Mouse (Mus musculus) T-cell, adult 2 months (primary cell): ENCODE data around the gene Olfr368.
A peak's percentile ranks its signal among the peaks of the same experiment; 100 is the strongest.

Source experiments
- DNase-seq: peaks from one replicate; pipeline ENCODE4 v3.0.0; 2022; ENCODE audit warnings: low spot score

The Olfr368 gene

DNA sequence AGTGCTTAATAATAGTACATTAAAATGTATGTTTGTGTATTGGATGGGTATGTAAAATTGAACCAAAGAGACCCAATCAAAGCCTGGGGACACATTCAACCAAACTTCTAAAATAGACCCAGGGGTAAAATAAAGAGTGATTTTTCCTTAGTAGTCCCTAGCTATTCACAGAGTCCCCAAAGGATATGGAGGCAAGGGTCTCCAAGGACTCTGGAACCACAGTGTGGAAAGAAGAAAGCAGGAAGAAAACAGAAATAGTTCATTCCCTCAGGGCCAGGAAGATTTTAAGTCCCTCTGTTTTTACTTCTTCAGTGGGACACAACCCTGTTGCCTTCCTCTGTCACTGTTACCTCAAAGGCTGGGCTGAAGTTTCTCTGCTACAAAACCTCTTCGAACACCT, at the start of gene Olfr368:
TSS of gene Olfr368 (plus strand) at position 301 of the 400 bp plus-strand sequence.
- DNase-seq: no peak

DNA sequence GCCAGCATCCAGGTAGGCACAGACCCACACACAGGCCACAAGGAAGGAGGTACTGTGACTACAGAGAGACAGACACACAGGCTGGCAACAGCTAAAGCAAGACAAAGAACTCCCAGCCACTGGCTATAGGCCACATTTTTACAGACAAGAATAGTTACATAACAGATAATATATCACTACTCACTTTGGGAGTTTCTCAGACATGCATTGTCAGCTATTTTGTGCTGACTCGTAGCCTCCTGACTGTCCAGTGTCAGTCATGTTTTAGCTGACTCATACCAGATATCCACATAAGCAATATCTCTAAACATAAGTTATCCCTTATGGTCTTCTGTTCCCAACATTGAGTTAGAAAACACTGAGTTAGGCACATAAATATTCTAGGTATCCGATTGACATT, 7.0 kb downstream of the Olfr368 start:
- no peak for DNase-seq

DNA sequence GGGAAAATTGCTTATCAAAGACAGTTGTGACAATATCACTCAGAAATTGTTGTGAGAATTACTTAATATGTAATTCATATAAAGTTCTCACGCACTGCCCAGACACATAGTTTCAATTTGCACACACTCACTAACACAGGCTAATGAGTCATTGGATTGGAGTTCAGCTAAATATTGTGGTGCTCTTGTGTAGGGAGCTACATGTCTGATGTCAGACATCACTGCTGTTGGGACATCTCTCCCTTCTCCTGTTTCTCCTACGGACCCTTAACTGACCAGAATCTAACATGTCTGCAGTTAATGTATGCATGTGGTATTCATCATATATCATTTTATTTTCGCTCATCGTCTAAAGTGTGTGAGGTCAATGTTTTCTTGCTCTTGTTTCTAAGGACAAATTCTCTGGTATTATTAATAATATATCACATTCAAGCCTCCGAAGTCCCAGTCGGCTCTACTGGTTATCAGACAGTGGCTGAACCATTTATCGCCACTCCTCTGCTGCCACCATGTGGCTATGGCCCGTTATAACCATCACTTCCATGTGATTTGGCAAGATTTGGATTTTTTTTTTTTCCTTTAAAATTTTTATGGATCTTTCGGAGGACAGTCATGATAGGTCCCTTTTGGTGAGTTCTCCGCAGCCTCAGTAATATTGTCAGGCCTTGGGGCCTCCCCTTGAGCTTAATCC, 12.3 kb downstream of the Olfr368 start:
- no peak for DNase-seq

DNA sequence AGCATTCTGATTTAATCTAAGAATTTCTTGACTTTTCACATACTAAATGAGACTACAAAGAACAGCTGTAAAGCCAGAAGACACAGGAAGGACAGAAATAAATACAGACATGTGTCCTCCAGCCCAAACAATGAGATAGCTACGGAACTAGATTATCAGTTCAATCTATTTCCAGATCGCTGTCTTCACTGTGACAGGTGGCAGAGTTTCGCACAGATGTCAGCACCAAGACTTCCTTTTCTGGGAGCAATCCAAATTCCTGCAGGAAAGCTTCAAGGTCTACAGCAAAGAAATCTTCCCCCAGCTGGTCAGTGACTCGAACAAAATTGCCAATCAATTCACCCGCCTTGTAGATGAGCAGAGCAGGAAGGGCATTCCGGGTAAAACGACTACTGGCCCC, 25.4 kb downstream of the Olfr368 start:
- DNase-seq: no peak

DNA sequence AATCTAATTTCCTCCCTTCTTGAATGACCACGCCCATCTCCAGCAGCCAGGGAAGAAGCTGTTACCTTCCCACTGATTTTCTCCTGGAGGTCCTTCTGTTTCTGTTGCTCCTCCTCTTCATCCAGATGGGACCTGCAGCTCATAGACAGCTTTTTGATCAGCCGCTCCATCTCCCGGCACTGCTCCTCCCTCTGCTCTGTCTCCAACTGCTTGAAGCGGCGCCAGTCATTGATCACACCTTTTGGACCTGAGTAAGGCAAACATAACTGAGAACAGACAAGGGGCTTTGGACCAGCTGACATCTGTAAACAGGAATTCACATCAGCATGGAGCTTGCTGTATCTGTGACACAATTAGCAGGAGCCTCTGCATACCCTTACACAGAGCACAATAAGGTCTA, 29.3 kb downstream of the Olfr368 start:
- no peak for DNase-seq

DNA sequence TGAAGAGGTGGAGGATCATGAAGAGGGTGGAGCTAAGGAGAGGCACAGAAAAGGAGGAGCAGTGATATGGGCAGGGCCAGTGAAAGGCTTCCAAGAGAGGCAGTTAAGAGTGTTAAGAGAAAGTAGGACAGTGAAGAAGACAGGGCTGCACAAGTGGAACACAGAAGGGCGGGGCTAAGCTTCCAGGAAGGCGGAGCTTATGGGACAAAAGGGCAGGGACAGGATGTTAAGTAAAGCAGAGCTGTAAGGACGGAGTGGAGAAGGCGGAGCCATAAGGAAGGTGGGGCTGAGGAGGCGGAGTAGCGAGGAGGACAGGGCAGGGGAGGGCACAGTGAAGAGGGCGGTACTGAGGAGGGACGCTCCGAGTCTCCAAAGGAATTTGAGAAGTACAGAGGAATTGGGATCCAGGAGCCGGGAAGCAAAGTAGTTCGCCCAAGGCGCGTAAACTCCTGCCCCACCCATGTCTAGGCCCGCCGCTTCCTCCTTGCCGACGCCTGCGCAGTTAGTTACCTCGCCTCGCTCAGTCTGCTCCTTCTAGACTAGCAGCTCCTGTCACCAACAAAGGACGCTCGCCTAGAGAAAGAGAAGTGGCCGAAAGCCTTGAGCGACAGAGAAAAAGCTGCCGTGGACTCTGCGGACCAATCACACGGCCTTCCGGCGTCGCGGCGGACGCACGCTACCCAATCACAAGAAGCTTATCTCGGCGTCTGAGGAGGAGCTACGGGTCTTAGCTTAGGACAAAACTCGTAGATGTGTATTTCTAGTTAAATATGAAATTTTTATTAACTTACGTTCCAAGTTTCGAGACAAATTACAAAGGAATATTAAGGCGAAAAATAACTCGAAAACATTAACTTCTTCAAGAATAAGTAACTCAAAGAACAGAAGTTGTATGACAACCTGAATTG, 32.6 kb downstream of the Olfr368 start, which contains the start of gene Pdcl:
TSS of gene Pdcl (minus strand) at position 700 of the 908 bp plus-strand sequence.
- peak; percentile 91 for DNase-seq

DNA sequence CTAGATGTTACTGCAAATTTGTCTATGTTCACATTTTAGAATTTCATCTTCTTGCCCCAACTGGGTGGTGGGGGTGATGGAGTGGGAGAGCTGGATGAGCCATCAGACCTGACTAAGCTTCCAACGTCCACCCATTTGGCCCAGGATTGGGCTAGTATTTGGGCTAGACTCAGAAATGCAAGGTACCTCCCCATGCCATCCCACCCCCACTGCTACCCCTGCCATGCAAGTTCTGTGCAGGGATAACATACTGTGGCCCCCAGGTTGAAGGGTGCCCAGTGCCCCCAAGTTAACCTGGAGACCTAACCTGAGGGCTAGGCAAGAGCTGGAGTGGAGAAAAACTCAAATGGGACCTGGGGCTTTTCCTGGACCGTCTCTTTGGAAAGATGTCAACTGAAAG, 33.6 kb downstream of the Olfr368 start:
- no peak for DNase-seq

DNA sequence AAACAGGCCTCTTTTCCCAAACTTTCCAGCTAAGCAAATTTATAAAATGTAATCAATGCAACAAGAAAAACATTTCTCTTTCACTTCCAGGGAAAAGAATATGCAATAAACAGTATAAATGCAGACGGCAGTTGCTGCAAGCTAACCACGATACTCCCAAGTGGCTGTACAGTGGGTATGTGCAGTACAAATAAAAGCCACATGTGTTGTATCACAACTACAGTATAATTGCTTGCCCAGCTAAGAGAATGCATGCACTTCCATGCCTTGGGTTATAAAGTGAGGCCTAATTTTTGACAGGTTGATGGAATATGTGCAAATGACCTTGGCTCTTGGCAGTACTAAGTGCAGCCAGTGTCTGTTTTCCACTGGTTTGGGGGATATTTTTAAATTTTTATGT, 44.3 kb downstream of the Olfr368 start:
- DNase-seq: no peak

DNA sequence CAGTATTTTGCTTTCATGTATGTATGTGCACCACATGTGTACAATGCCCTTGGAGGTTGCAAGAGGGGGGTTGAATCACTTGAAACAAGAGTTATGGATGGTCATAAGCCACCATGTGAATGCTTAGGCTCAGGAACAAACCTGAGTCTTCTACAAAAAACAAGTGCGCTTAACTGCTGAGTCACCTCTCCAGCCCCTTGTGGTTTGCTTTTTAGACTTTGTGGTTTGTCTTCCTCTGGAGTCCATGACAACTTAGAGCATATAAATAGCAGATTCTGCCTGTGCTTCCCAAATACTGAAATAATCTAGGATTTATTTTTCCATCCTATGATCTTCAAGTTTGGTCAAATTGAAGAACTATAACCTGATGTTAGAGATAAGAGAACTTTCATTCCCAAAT, 49.7 kb downstream of the Olfr368 start:
- no peak for DNase-seq

DNA sequence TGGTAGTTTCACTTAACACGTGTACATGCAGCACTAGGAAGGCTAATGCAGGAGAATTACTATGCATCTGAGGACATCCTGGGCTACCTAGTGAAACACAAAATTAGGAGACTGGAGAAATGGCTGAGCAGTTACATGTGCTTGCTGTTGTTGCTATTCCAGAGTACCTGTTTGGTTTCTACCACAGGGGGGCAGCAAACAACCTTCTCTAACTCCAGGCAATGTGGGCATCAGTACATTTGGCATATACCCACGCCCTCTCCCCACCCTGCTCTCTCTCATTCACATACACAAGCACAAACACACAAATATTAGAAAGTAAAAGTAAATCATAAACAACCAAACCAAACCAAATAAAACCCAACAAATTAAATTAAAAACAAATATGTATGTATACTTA, 53.9 kb downstream of the Olfr368 start:
- peak; percentile 57 for DNase-seq
